Mouse (Mus musculus): ENCODE results near the gene Cpn2.

Gene Cpn2

DNA sequence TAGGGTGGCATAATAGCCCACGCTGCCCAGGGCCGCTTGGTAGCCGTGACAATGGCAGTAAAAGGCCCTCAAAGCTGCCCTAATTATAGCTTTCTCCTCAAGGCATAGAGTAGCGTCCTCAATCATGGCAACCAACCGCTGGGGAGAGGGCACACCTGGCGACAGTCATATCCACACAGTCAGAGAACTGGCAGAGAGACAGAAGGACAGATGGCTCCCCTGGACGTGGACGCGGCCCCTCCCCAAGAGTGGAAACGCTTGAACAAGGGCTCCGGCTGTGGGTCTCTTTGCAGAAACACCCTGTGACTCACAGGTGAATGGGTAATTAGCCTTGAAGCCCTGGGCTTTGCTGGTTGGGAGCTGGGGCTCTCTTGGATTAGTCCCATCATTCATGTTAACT, 11.1 kb upstream of the Cpn2 start:
- peak; percentile 34 for DNase-seq

DNA sequence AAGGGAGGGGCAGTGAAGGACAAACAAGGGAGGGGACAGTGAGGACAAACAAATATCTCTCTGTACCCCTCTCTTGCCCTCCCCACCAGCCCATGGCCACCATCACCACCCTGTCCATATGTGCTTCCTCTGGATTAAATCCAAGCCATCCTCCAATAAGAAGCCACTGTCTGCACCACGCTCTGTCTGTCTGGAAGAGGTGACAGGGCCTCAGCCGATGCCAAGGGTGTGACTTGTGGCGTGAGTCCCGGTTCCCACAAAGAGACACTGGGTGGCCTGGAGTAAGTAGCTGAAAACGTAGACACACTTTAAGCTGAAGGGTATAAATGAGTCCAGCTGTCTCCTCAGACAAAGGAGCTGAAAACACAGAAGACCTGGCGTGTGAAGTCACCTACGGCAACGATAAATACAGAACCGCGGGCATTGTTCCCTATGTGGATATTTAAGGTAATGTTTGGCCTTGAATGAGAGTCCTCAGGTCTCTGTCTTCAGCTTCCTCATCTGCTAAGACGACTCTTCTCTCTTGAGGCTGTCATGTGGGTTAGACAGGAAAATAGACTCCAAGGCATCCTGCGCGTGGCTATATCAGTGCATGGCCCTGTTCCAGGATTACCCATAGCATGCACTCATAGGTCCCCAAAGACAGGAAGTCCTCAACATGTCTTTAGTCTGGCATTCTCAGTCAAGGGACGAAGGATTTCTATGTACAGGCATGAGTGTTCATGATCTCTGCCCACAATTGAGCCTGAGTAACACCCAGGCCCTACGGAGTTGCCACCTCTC, 8.4 kb upstream of the Cpn2 start:
- no peak for DNase-seq

DNA sequence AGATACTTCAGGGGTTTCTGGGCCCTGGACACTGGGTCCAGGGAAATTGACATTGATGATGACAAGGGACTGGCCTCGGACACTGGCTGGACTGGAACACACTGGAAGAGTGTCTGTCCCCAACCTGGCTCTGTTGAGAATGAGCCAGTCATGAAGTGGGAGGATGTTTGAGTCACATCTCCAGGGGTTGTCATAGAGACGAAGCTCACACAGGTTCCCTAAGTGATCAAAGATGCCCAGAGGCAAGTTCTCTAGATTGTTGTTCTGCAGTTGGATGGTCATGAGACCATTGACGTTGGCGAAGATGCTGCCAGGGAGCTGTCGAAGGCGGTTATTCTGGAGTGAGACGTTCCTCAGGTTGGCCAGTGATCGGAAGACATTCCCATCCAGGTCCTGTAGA, 5.8 kb upstream of the Cpn2 start:
- no peak for DNase-seq

DNA sequence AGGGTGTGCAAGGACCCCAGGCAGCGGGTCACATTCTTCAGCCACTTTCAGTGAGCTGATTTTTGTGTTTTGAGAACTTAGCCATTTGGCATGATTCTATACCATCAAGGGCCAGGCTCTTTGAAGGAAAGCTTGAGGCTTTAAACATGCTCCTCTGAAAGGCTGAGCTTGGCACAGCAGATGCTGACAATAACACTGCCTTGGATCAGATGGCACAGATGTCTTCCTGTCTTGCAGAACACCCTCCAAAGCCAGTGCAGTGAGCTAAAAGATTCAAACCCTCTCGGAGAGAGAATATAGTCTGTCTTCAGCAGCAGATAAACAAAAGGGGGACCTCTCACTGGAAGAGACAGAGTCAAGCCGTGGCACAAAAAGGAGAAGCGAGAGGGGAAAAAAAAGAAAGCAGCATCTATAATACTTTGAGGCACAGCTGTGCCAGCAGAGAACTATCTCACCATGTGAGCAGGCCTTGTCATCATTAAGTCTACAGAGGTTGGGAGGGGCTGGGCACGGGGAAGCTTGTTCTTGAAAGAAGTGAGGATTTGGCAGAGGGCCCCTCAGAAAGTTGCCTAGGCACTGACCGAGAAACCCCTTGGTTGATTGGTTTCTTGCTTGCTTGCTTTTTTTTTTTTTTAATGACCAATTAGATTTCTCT, 4.8 kb upstream of the Cpn2 start:
- peak; percentile 52 for DNase-seq

GRCm38 (mm10) chr16:30271223-30271761, 4.0 kb upstream of the Cpn2 start:
- peak; percentile 8 for DNase-seq

- no peak for DNase-seq
Observed at GRCm38 (mm10) chr16:30266561-30266960, 738 bp downstream of the Cpn2 start.

DNA sequence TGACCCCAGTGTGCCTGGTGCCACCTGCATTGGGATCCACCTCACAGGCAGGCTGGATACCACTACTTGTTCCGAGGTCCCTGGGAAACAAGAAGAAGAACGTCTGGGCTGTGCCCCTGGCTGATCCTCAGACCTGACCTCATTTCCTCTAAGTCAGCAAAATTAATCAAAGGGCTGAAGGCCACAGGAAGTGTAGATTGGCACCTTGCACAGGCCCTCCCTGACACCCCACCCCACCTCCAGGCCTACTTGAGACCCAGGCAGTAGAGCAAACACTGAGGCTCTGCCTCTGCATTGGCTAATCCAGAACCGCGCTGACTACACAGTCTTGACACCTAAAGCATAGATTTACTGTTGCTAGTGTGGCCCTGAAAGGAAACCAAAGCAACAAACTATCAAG, 1.7 kb downstream of the Cpn2 start:
- DNase-seq: no peak

GRCm38 (mm10) chr16:30263156-30263555, 4.1 kb downstream of the Cpn2 start:
- DNase-seq: no peak

DNA sequence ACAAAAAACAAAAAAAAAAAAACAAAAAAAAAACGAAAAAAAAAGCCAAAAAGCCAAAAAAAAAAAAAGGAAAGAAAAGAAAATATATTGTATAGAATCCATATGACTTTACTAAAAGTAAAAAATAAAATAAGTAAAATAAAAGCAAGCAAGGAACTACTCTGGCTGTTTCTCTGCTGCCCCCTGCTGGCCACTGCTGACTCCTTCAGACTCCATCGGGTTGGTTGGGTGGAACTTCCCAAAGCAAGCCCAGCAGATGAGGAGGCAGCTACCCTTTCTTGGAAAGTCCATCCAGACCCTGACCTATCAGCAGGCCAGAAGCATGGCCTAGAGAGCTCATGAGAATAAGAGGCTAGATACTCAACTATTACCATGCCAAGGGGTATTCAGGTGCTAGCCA, 4.6 kb downstream of the Cpn2 start:
- peak; percentile 89 for DNase-seq

DNA sequence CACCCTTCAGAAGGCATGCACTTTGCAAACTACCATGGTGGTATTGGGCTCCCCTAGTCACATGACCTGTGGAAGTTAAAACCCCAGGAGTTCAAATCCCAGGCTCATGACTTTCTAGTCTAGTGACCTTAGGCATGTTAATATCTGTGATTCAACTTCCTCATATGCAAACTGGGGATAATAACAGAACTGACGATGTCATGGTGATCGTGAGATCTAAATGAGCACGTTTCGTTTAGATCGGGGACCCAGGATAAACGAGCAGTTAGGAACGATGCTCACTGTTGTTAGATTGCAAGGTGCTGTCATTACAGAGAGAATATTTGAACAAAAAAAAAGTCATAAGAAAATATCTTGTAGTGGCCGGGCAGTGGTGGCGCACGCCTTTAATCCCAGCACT, 5.1 kb downstream of the Cpn2 start:
- no peak for DNase-seq

DNA sequence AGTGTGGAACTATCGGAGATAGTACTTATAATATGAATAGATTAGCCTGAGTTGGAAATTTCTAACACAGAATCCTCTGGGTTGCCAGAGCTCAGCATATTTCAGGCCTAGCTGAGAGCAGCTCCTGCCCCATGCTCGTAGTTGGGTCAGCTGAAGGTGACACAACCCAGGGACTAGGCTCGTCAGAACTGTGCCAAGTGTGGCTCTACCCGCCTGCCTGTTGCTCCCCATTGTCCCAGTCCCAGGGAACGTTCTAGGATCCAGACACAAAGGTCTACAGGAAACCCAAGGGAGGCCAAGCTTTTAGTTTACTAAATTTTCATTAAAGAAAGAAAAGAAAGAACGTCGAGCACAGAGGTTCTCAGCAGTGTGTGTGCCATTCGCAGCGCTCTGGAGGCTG, 6.0 kb downstream of the Cpn2 start:
- no peak for DNase-seq

DNA sequence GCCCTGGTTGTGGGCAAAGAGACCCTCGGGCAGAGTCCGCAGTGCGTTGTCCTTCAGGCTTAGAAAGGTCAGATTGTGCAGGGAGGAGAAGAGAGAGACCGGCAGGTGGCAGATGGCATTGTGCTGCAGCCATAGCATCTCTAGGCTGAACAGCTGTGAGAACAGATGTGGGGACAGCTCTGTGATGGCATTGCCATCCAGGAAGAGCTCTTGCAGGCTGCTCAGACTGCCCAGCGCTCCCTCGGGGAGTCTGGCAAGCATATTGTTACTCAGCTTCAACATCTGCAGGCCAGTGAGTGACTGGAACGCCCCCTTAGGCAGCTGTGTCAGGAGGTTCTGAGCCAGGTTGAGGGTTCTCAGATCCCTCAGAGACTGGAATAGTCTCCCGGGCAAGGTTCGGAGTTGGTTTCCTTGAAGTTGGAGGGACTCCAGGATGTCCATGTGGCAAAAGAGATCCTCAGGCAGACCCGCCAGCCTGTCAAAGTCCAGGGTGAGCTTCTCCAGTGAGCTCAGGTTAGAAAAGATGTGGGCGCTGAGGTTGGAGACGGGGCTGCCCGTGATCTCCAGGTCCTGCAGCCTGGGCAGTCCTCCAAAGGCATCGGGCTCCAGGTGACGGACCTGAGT, 7.2 kb downstream of the Cpn2 start:
- no peak for DNase-seq

- DNase-seq: no peak
Observed at GRCm38 (mm10) chr16:30259444-30259843, 7.9 kb downstream of the Cpn2 start.

- DNase-seq: peak; percentile 9
Observed at GRCm38 (mm10) chr16:30258441-30258840, 8.9 kb downstream of the Cpn2 start.

DNA sequence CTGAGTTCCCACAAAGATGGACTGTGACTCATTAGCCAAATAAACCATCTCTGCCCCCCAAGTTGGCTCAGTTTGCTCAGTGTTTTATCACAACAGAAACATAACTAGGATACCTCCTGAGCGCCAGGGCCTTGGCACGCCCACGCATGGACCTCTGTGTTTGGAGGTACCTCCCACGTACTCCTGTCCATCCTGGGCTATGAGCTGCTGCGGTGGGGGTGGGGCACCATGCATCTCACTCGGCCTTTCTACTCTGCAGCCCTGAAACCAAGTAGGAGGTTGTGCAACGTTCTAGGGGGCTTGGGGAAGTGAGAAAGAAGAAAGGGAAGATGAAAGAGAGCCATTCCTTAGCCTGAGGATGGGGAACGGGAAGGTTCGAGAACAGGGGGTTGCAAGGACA, 9.6 kb downstream of the Cpn2 start:
- DNase-seq: peak; percentile 23

- DNase-seq: peak; percentile 61
Observed at GRCm38 (mm10) chr16:30255061-30255460, 12.2 kb downstream of the Cpn2 start.

- no peak for DNase-seq
Observed at GRCm38 (mm10) chr16:30253900-30254299, 13.4 kb downstream of the Cpn2 start.

DNA sequence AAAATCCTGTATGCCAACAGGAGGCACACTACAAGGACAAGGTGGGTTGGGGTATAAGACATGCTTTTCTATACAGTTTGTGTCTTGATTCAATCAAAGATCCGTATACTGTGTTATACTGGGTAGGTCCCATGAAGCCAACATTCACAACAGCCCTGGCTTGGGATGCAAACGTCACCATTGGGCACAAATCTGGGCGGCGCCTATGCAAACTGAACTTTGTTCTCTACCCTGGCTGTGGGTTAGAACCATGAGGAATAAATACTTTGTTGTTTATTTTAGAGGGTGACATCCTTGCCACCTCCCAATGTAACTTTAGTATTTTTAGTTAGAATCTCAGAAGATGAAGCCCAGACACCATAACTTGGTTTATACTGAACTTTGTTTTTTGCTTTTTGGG, 13.9 kb downstream of the Cpn2 start:
- no peak for DNase-seq

- DNase-seq: peak; percentile 89
Observed at GRCm38 (mm10) chr16:30252003-30252418, 15.3 kb downstream of the Cpn2 start.

DNA sequence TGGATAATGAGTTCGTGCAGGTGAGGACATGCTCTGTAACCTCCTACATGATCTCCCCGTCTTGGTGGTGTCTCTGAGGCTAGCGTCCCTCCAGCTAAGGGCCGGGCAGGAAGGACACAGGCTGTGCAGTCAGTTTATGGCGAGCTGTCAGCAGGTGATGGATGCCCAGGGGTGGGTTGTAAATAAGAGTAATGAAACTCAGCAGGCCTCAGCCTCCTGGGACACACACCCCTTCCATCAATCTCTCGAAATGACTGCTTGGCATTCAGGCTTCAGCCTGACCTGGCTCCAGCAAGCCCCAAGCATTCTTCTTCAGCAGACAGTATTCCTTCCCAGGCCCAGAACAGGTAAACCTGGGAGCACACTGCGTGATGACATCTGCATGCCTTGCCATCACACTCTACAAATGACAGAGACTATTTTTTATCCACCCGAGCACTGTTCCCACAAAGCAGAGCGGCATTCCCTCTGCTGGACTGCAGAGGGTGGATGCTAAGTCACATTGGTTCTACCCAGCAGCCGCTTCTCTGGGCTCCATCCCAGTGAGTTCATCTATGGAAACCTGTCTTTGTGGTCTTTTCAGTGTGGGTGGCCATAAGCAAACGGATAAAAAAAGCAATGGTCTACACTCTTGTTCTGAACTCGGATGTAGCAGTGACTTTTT, 23.1 kb downstream of the Cpn2 start:
- DNase-seq: no peak

DNA sequence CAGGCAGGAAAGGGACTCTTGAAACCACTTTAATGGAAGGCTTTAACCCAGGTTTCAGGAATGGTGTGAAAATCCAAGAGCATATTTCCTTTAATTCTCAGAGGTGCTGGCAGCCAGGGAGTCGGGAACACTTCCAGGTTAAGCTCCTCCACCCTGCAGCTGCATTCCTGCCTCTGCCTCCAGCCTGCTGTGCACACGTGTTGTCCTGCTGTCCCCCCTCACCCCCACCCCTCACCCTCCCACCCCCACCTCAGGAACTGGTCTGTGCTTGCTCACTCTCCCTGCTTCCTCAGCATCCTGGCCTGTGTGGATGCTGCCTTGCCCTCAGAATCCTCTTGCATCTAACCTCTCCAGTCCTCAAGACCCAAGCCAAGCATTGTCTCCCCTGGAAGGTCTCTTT, 25.7 kb downstream of the Cpn2 start:
- DNase-seq: no peak

- no peak for DNase-seq
Observed at GRCm38 (mm10) chr16:30238791-30239190, 28.5 kb downstream of the Cpn2 start.

GRCm38 (mm10) chr16:30236091-30236699, 31.1 kb downstream of the Cpn2 start:
- DNase-seq: peak; percentile 94
